Mouse (Mus musculus): Measurements from ENCODE around the gene Pkib. TPM values are rescaled to one million over a fixed set of nuclear protein-coding genes. Genes with fewer than 3 reads are reported as not detected.
A peak's percentile ranks its signal among the peaks of the same experiment; 100 is the strongest.

Pkib gene
- polyA plus RNA-seq, 1 experiment: 6.5 TPM

GRCm38 (mm10) chr10:57721035-57721434 lies 89.3 kb downstream of the Pkib start:
- no peaks in the 10 kb centered on the region for H3K27me3 ChIP-seq (ENCODE audit: control insufficient read depth, insufficient read depth, low read length)
- no peaks in the 10 kb centered on the region for H3K36me3 ChIP-seq (ENCODE audit: control insufficient read depth, insufficient read depth, low read length)
- TF ChIP-seq CTCF (IDR thresholded peaks at IDR 0.05; ENCODE audit: extremely low read depth, insufficient read depth, insufficient read length, insufficient replicate concordance) (no peak), POLR2A (IDR thresholded peaks at IDR 0.05; ENCODE audit: low read depth, low read length) (no peak)
- H3K4me3 ChIP-seq (ENCODE audit: extremely low read depth, insufficient read depth, insufficient read length): no peak overlapping the region
- H3K4me1 ChIP-seq (ENCODE audit: control insufficient read depth, insufficient read depth, insufficient read length): no peaks in the 10 kb centered on the region
- no peak overlapping the region for H3K27ac ChIP-seq (ENCODE audit: insufficient read depth, low read length)
- no peak for DNase-seq (ENCODE audit: low read depth in 1 of 2, low spot score in 2 of 2)

DNA sequence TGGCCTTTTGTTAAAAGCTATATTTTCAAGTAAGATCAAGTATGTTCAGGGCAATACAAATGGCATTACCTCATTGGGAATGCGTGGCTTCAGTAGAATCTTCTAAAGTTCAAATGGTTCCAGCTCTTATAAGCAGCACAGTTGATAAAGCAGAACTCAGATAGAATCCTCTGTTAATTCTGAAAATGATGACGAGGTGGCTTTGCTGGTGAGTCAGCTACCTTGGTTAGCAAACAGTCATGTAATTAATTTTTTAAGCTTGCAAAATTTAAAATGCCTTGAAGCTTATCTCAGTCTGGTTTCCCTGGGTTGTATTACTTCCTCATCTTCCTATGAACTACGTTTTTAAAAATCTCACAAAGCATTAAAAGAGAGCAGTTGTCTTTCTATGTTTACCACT lies 90.6 kb downstream of the Pkib start:
- no peak overlapping the region for H3K27ac ChIP-seq (ENCODE audit: insufficient read depth, low read length)
- no peak for TF ChIP-seq CTCF (IDR thresholded peaks at IDR 0.05; ENCODE audit: extremely low read depth, insufficient read depth, insufficient read length, insufficient replicate concordance)
- TF ChIP-seq POLR2A (IDR thresholded peaks at IDR 0.05; ENCODE audit: low read depth, low read length): no peak
- no peak for DNase-seq (ENCODE audit: low read depth in 1 of 2, low spot score in 2 of 2)
- H3K27me3 ChIP-seq (ENCODE audit: control insufficient read depth, insufficient read depth, low read length): no peaks in the 10 kb centered on the region
- WGBS: 40% methylated on average over 3 of the region's 3 CpGs
- no peaks in the 10 kb centered on the region for H3K36me3 ChIP-seq (ENCODE audit: control insufficient read depth, insufficient read depth, low read length)
- H3K4me3 ChIP-seq (ENCODE audit: extremely low read depth, insufficient read depth, insufficient read length): no peak overlapping the region
- peaks cover 4% of the 10 kb centered on the region; the same call in 1 of the 2 replicates for H3K4me1 ChIP-seq (ENCODE audit: control insufficient read depth, insufficient read depth, insufficient read length)

DNA sequence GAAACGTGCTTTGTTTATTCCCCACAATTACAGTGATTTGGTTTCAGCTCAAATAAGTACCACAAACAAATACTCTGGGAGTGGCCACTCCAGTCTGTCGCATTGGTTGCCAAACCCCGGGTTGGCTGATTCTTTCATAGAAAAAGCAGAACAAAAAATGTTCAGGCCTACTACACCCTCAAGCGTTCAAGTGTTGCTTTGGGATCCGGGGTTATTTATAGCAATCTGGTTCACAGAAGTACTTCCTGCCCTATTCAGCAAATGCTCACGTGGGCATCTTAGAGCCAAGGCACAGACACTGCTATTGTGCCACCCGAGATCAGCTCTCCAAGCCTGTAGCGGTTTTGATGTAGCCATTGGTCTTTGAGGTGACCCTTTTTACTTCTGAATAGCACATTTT lies 95.9 kb downstream of the Pkib start:
- TF ChIP-seq POLR2A (IDR thresholded peaks at IDR 0.05; ENCODE audit: low read depth, low read length): no peak
- no peak for TF ChIP-seq CTCF (IDR thresholded peaks at IDR 0.05; ENCODE audit: extremely low read depth, insufficient read depth, insufficient read length, insufficient replicate concordance)
- Histone ChIP-seq H3K27ac (ENCODE audit: insufficient read depth, low read length) (no peak overlapping the region), H3K27me3 (ENCODE audit: control insufficient read depth, insufficient read depth, low read length) (no peaks in the 10 kb centered on the region), H3K36me3 (ENCODE audit: control insufficient read depth, insufficient read depth, low read length) (no peaks in the 10 kb centered on the region), H3K4me1 (ENCODE audit: control insufficient read depth, insufficient read depth, insufficient read length) (peaks cover 4% of the 10 kb centered on the region; the same call in 1 of the 2 replicates), H3K4me3 (ENCODE audit: extremely low read depth, insufficient read depth, insufficient read length) (no peak overlapping the region)
- peak; percentile 41 to 63 for DNase-seq (ENCODE audit: low read depth in 1 of 2, low spot score in 2 of 2)
- 7% methylated on average over 8 of the region's 8 CpGs for WGBS

- WGBS: 54% methylated on average over 3 of the region's 3 CpGs
- no peak for TF ChIP-seq POLR2A (IDR thresholded peaks at IDR 0.05; ENCODE audit: low read depth, low read length)
- no peak for TF ChIP-seq CTCF (IDR thresholded peaks at IDR 0.05; ENCODE audit: extremely low read depth, insufficient read depth, insufficient read length, insufficient replicate concordance)
- no peak overlapping the region for H3K4me3 ChIP-seq (ENCODE audit: extremely low read depth, insufficient read depth, insufficient read length)
- DNase-seq (ENCODE audit: low read depth in 1 of 2, low spot score in 2 of 2): no peak
- no peak overlapping the region for H3K27ac ChIP-seq (ENCODE audit: insufficient read depth, low read length)
- H3K27me3 ChIP-seq (ENCODE audit: control insufficient read depth, insufficient read depth, low read length): no peaks in the 10 kb centered on the region
- peaks cover 4% of the 10 kb centered on the region; the same call in 1 of the 2 replicates for H3K4me1 ChIP-seq (ENCODE audit: control insufficient read depth, insufficient read depth, insufficient read length)
- no peaks in the 10 kb centered on the region for H3K36me3 ChIP-seq (ENCODE audit: control insufficient read depth, insufficient read depth, low read length)
These were observed 99.9 kb downstream of the Pkib start for GRCm38 (mm10) chr10:57731672-57732071.

- no peak for DNase-seq (ENCODE audit: low read depth in 1 of 2, low spot score in 2 of 2)
- no peaks in the 10 kb centered on the region for H3K36me3 ChIP-seq (ENCODE audit: control insufficient read depth, insufficient read depth, low read length)
- no peak overlapping the region for H3K27ac ChIP-seq (ENCODE audit: insufficient read depth, low read length)
- WGBS: 90% methylated on average over 4 of the region's 4 CpGs
- no peak overlapping the region for H3K4me3 ChIP-seq (ENCODE audit: extremely low read depth, insufficient read depth, insufficient read length)
- TF ChIP-seq POLR2A (IDR thresholded peaks at IDR 0.05; ENCODE audit: low read depth, low read length): no peak
- TF ChIP-seq CTCF (IDR thresholded peaks at IDR 0.05; ENCODE audit: extremely low read depth, insufficient read depth, insufficient read length, insufficient replicate concordance): no peak
- H3K4me1 ChIP-seq (ENCODE audit: control insufficient read depth, insufficient read depth, insufficient read length): peaks cover 6% of the 10 kb centered on the region; the same call in 1 of the 2 replicates
- no peaks in the 10 kb centered on the region for H3K27me3 ChIP-seq (ENCODE audit: control insufficient read depth, insufficient read depth, low read length)
These were observed 109.0 kb downstream of the Pkib start for GRCm38 (mm10) chr10:57740733-57741132.

DNA sequence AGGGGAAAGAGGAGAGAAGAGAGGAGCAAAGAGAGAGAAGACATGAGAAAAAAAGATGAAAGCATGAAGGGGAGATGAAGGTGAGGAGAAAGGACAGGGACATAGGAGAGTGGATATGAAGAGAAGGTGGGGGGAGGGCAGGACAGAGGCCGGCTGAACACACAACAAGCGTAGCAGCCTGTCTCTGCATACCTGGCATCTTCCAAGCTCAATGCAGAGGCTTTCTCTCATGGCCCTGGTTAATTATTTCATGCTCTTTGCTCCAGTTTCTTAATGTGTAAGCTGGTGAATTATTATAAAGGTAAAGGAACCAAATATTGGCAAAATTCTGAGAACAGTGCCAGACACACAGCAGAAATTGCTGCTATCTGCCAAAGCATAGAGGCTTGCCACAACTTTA lies 109.6 kb downstream of the Pkib start:
- Histone ChIP-seq H3K27ac (ENCODE audit: insufficient read depth, low read length) (no peak overlapping the region), H3K27me3 (ENCODE audit: control insufficient read depth, insufficient read depth, low read length) (no peaks in the 10 kb centered on the region), H3K36me3 (ENCODE audit: control insufficient read depth, insufficient read depth, low read length) (no peaks in the 10 kb centered on the region), H3K4me1 (ENCODE audit: control insufficient read depth, insufficient read depth, insufficient read length) (peaks cover 9% of the 10 kb centered on the region; the same call in 1 of the 2 replicates), H3K4me3 (ENCODE audit: extremely low read depth, insufficient read depth, insufficient read length) (no peak overlapping the region)
- WGBS: 92% methylated on average over 2 of the region's 2 CpGs
- TF ChIP-seq POLR2A (IDR thresholded peaks at IDR 0.05; ENCODE audit: low read depth, low read length) (no peak), CTCF (IDR thresholded peaks at IDR 0.05; ENCODE audit: extremely low read depth, insufficient read depth, insufficient read length, insufficient replicate concordance) (no peak)
- no peak for DNase-seq (ENCODE audit: low read depth in 1 of 2, low spot score in 2 of 2)

DNA sequence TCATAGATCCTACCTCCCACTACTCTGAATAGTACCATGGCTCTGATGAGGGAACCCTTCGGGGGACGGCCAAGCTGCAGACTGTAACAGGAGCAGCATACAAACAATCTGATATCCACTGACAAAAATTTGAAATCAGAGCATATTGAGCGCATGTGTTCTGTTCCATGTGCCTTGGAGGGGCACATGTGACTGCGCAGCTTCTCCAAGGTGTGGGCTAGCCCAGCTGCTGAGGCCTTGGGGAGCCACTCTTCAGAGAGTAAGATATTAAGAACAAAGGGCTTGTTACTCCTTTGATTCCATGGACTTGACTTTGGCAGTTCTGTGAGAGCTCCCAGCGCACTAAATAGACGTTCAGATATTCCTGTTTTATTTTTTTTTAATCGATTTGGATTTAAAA lies 111.3 kb downstream of the Pkib start:
- no peak overlapping the region for H3K27ac ChIP-seq (ENCODE audit: insufficient read depth, low read length)
- peaks cover 11% of the 10 kb centered on the region; the same call in 1 of the 2 replicates for H3K4me1 ChIP-seq (ENCODE audit: control insufficient read depth, insufficient read depth, insufficient read length)
- H3K27me3 ChIP-seq (ENCODE audit: control insufficient read depth, insufficient read depth, low read length): no peaks in the 10 kb centered on the region
- WGBS: 74% methylated on average over 7 of the region's 7 CpGs
- DNase-seq (ENCODE audit: low read depth in 1 of 2, low spot score in 2 of 2): no peak
- H3K4me3 ChIP-seq (ENCODE audit: extremely low read depth, insufficient read depth, insufficient read length): no peak overlapping the region
- TF ChIP-seq POLR2A (IDR thresholded peaks at IDR 0.05; ENCODE audit: low read depth, low read length) (no peak), CTCF (IDR thresholded peaks at IDR 0.05; ENCODE audit: extremely low read depth, insufficient read depth, insufficient read length, insufficient replicate concordance) (no peak)
- H3K36me3 ChIP-seq (ENCODE audit: control insufficient read depth, insufficient read depth, low read length): no peaks in the 10 kb centered on the region

Measured in spleen, adult 2 months (tissue).